Mouse (Mus musculus) small intestine, adult 2 months (tissue): ENCODE data around the gene Pgf. TPM values are rescaled to one million over a fixed set of nuclear protein-coding genes. Genes with fewer than 3 reads are reported as not detected.

ENCODE experiments used
- H3K27ac ChIP-seq: fragments of 200-500 bp; 2 replicates; pipeline ENCODE4 v1.5.1; 2012; ENCODE audit warnings: low read depth, low read length, control low read depth, inconsistent platforms; ENCODE audit not compliant: insufficient read depth
- H3K27me3 ChIP-seq: fragments of 200-500 bp; 2 replicates; pipeline ENCODE4 v1.6.1; 2012; ENCODE audit warnings: mild to moderate bottlenecking, moderate library complexity, low read length, inconsistent platforms; ENCODE audit not compliant: control insufficient read depth, insufficient read depth
- H3K36me3 ChIP-seq: fragments of 200-500 bp; 2 replicates; pipeline ENCODE4 v1.6.1; 2012; ENCODE audit warnings: mild to moderate bottlenecking, low read length, control low read depth, inconsistent platforms; ENCODE audit not compliant: control insufficient read depth, insufficient read depth
- H3K4me1 ChIP-seq: fragments of 200-500 bp; 2 replicates; pipeline ENCODE4 v1.6.1; 2012; ENCODE audit warnings: low read length, inconsistent platforms, mixed read lengths; ENCODE audit not compliant: control insufficient read depth, insufficient read depth, insufficient read length
- H3K4me3 ChIP-seq: fragments of 200-500 bp; 2 replicates; pipeline ENCODE4 v1.5.1; 2012; ENCODE audit warnings: low read depth, mild to moderate bottlenecking, control low read depth, inconsistent platforms, low read length, moderate library complexity
- CTCF ChIP-seq: fragments of 200-500 bp; IDR thresholded peaks from 2 replicates; pipeline ENCODE4 v1.5.1; 2012; ENCODE audit warnings: low read depth, mild to moderate bottlenecking, control low read depth, inconsistent platforms, low read length, moderate library complexity, mixed read lengths; ENCODE audit not compliant: insufficient replicate concordance, insufficient read length; ENCODE audit errors: extremely low read depth
- POLR2A ChIP-seq: fragments of 200-500 bp; IDR thresholded peaks from 2 replicates; pipeline ENCODE4 v1.6.1; 2012; ENCODE audit warnings: low read depth, mild to moderate bottlenecking, control low read depth, inconsistent platforms, low read length, moderate library complexity
- WGBS: fragments of 180-500 bp; shearing (Covaris S2); methylation state at CpG from one replicate; pipeline ENCODE4 v1.1.7; 2018; 5-methylcytosine and 5-hydroxymethylcytosine counted together
- polyA plus RNA-seq: library from polyadenylated mRNA; depleted of rRNA; stranded (reverse); fragments of >200 nt; gene quantifications from 2 replicates; pipeline ENCODE4 v1.2.3, GENCODE M21; 2012

Gene Pgf
- polyA plus RNA-seq, 1 experiment, result 0.48 TPM

- Histone ChIP-seq H3K36me3 (no peaks in the 10 kb centered on the region), H3K27me3 (no peaks in the 10 kb centered on the region; the same call in 1 of the 2 replicates), H3K27ac (no peak overlapping the region), H3K4me1 (no peaks in the 10 kb centered on the region), H3K4me3 (no peak overlapping the region)
- no peak for TF ChIP-seq POLR2A
- no peak for TF ChIP-seq CTCF
- WGBS, result 26% methylated on average over 6 of the region's 6 CpGs
Measured at GRCm38 (mm10) chr12:85156324-85156723, 21.3 kb downstream of the Pgf start.

DNA sequence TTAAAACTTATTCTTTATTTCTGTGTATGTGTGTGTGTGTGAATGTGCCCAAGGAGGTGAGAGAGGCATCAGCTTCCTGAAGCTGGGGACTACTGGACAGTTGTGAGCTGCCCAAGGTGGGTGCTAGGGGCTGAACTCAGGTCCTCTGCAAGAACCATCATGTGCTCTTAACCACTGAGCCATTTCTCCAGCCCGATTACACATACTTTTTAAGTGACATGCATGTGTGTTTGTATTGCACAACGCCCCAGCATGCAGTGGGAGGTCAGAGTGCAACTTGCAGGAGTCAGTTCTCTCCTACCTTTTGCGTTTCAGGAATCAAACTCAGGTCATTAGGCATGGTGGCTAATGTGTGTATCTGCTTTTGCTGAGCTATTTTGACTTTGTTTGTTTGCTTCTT is 24.6 kb downstream of the Pgf start:
- no peak overlapping the region for H3K27ac ChIP-seq
- TF ChIP-seq CTCF, result no peak
- TF ChIP-seq POLR2A, result no peak

GRCm38 (mm10) chr12:85151002-85151774 is 26.4 kb downstream of the Pgf start, which contains the start of gene Rps6kl1:
Gene Rps6kl1 (minus strand): TSS chr12:85151264.
- Histone ChIP-seq H3K27me3 (no peaks in the 10 kb centered on the region), H3K4me1 (peaks cover 2% of the 10 kb centered on the region; the same call in 1 of the 2 replicates), H3K36me3 (no peaks in the 10 kb centered on the region), H3K27ac (no peak within 1 kb of the TSS), H3K4me3 (peak within 1 kb of the TSS; percentile 41)
- 17% methylated on average over 28 of the region's 28 CpGs for whole genome bisulfite sequencing
- TF ChIP-seq CTCF, result no peak
- no peak for TF ChIP-seq POLR2A

More for the DNA sequence above, 24.6 kb downstream of the Pgf start:
- WGBS, result 23% methylated on average over 3 of the region's 3 CpGs
- no peaks in the 10 kb centered on the region for H3K36me3 ChIP-seq
- H3K4me3 ChIP-seq, result no peak overlapping the region
- no peaks in the 10 kb centered on the region for H3K27me3 ChIP-seq
- no peaks in the 10 kb centered on the region; the same call in 1 of the 2 replicates for H3K4me1 ChIP-seq

DNA sequence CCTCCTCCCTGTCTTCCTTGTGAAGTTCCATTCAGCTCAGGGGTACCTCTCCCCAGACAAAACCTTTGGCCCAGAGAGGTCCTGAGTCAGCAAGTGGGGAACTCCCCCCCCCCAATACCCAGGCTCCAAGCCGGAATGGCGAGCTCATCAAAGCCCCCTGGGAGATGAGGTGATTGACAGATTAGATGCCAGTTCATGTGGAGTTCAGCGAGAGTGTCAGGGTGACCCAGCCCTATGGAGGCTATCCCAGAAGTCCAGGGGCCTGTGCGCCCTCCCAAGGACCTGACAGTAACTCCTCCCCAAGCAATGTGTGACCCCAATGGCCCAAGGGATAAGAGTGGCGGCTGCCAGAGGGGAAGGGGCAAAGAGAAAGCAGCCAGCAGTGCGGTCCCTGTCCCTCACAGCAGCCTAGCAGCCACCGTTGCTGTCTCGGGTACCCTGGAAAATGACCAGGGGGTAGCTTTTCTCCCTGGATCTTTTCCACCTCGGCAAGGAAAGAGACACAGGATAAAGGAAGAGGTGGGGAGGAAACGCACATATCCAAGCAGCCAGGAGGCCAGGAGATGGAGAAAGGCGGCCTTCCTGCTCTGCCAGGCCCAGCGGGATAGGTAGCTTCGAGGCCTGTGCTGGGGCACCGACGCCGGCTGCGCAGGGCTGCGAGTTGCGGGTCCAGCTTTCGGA is 27.1 kb downstream of the Pgf start:
- H3K27ac ChIP-seq, result no peak overlapping the region
- H3K27me3 ChIP-seq, result no peaks in the 10 kb centered on the region
- peak overlapping the region; percentile 41 for H3K4me3 ChIP-seq
- TF ChIP-seq CTCF, result no peak
- no peak for TF ChIP-seq POLR2A
- WGBS, result 36% methylated on average over 20 of the region's 20 CpGs
- H3K36me3 ChIP-seq, result no peaks in the 10 kb centered on the region
- H3K4me1 ChIP-seq, result peaks cover 2% of the 10 kb centered on the region; the same call in 1 of the 2 replicates

DNA sequence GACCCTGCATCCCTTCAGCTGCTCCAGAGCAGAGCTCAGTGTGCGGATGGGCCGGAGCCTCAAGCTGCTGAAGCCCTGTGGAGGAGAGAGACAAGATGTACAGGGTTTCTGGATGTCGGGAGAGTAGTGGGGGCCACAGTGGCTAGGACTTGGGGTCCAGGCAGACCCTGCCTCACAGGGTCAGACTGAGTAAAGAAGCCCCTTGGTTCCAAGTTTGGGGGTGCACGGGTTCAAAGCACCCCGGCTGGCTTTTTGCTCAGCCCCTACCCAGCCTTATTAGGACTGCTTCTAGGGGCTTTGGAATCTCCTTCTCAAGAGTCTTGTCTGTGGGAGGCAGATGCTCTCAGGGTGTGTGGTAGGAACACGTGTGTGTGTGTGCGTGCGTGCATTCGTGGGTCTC is 30.7 kb downstream of the Pgf start:
- Histone ChIP-seq H3K4me1 (peaks cover 2% of the 10 kb centered on the region; the same call in 1 of the 2 replicates), H3K27me3 (no peaks in the 10 kb centered on the region), H3K4me3 (no peak overlapping the region), H3K36me3 (no peaks in the 10 kb centered on the region), H3K27ac (no peak overlapping the region)
- WGBS, result 77% methylated on average over 9 of the region's 9 CpGs
- TF ChIP-seq POLR2A, result no peak
- no peak for TF ChIP-seq CTCF

DNA sequence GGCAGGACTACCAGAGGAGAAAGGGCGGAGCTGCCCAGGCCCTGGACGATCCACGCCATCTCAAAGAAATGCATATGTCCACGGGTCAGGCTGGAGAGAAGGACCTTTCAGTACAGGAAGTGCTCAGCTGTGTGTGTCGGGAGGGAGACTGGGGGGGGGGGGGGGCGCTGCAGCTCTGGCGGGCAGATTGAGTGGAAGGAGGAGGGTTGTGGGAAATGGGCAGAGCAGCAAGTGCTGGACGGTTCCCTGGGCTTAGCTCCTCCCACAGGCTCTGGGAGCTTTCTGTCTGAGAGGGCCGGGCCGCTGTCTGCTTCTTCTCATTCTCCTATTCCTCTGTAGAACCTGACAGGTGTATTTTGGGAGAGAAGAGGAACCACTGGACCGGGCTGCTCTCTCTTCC is 31.2 kb downstream of the Pgf start:
- H3K27ac ChIP-seq, result no peak overlapping the region; the same call in 1 of the 2 replicates
- no peak overlapping the region for H3K4me3 ChIP-seq
- WGBS, result 25% methylated on average over 11 of the region's 11 CpGs
- H3K27me3 ChIP-seq, result no peaks in the 10 kb centered on the region
- peaks cover 2% of the 10 kb centered on the region; the same call in 1 of the 2 replicates for H3K4me1 ChIP-seq
- no peaks in the 10 kb centered on the region for H3K36me3 ChIP-seq
- TF ChIP-seq POLR2A (no peak), CTCF (no peak)

GRCm38 (mm10) chr12:85145630-85146029 is 32.0 kb downstream of the Pgf start:
- Histone ChIP-seq H3K4me1 (peaks cover 2% of the 10 kb centered on the region; the same call in 1 of the 2 replicates), H3K4me3 (no peak overlapping the region), H3K27me3 (no peaks in the 10 kb centered on the region), H3K36me3 (no peaks in the 10 kb centered on the region), H3K27ac (peak overlapping the region; percentile 46; the same call in 1 of the 2 replicates)
- TF ChIP-seq POLR2A, result no peak
- TF ChIP-seq CTCF, result no peak
- WGBS, result 80% methylated on average over 9 of the region's 9 CpGs
